Comparison of ENCODE assay signal across 7 mouse cellular contexts in genomic region chr10:10321119-10321781, GRCm38 (mm10).
A peak's percentile ranks its signal among the peaks of the same experiment; 100 is the strongest.
DNase-seq lines count a peak whose midpoint lies in the region; ATAC-seq lines count a peak whose summit lies in the region.

No protein-coding gene starts in this region.

- no peaks in the 10 kb centered on the region for H3K4me1 ChIP-seq in intestine, embryonic 16.5 days (ENCODE audit: control insufficient read depth, insufficient read depth, low read length)
- peaks cover 13% of the 10 kb centered on the region for H3K4me1 ChIP-seq in midbrain, embryonic 10.5 days

- H3K4me2 ChIP-seq in intestine, embryonic 16.5 days (ENCODE audit: low read depth, low read length): peak overlapping the region; percentile 36; the same call in 1 of the 2 replicates

- H3K9ac ChIP-seq in intestine, embryonic 16.5 days (ENCODE audit: low read depth, low read length): no peak overlapping the region; the same call in 1 of the 2 replicates

- no peak overlapping the region for H3K27ac ChIP-seq in intestine, embryonic 16.5 days (ENCODE audit: low read length)
- peak overlapping the region; percentile 69 for H3K27ac ChIP-seq in midbrain, embryonic 10.5 days (replicated peaks)

- ATAC-seq in intestine, embryonic 16.5 days: peak; percentile 97

- no peak overlapping the region for H3K4me3 ChIP-seq in intestine, embryonic 16.5 days (ENCODE audit: low read length)
- H3K4me3 ChIP-seq in midbrain, embryonic 10.5 days: peak overlapping the region; percentile 41

- DNase-seq in adrenal gland, adult 8-10 months: peak; percentile 75
- peak; percentile 85 for DNase-seq in embryo, embryonic 11 days
- DNase-seq in gastrocnemius, postnatal 4 days (ENCODE audit: low spot score in 2 of 2): peak; percentile 22 to 53
- DNase-seq in left cerebral cortex, postnatal 36 days (ENCODE audit: low spot score in 2 of 2): peak; percentile 77 to 81
- DNase-seq in midbrain, embryonic 10.5 days (ENCODE audit: low spot score): peak; percentile 66
- peak; percentile 68 to 75 for DNase-seq in right cerebral cortex, postnatal 36 days (ENCODE audit: low spot score in 2 of 2)

- H3K27me3 ChIP-seq in intestine, embryonic 16.5 days (replicated peaks; ENCODE audit: control insufficient read depth, insufficient read depth, low read length): no peaks in the 10 kb centered on the region
- H3K27me3 ChIP-seq in midbrain, embryonic 10.5 days (ENCODE audit: low read depth, poor library complexity, severe bottlenecking): no peaks in the 10 kb centered on the region

- no peaks in the 10 kb centered on the region for H3K9me3 ChIP-seq in intestine, embryonic 16.5 days (ENCODE audit: control insufficient read depth, low read length)
- H3K9me3 ChIP-seq in midbrain, embryonic 10.5 days (replicated peaks): no peaks in the 10 kb centered on the region

- H3K36me3 ChIP-seq in intestine, embryonic 16.5 days (ENCODE audit: control insufficient read depth, insufficient read depth, low read length): no peaks in the 10 kb centered on the region
- H3K36me3 ChIP-seq in midbrain, embryonic 10.5 days: no peaks in the 10 kb centered on the region

- intact Hi-C loops in left cerebral cortex, postnatal 36 days (cut with DNase I): loop anchor here (2.0 to 5.0 kb wide), 5 partner anchors 214 to 524 kb away; partner anchors contain the start of gene Stxbp5

- 8% methylated on average over 20 of the region's 20 CpGs for WGBS in intestine, embryonic 16.5 days
- WGBS in midbrain, embryonic 10.5 days: 16% methylated on average over 20 of the region's 20 CpGs
